Mouse (Mus musculus): Measurements from ENCODE around the gene Trap1. TPM values are rescaled to one million over a fixed set of nuclear protein-coding genes. Genes with fewer than 3 reads are reported as not detected.
"Not testable (repeated sequence)": the region's sequence is repeated elsewhere in the genome, so short reads cannot be mapped to it uniquely, and the experiment has no call there.

Gene Trap1
- total and polyA plus RNA-seq, 3 experiments, result 124 to 154 (median 138) TPM

DNA sequence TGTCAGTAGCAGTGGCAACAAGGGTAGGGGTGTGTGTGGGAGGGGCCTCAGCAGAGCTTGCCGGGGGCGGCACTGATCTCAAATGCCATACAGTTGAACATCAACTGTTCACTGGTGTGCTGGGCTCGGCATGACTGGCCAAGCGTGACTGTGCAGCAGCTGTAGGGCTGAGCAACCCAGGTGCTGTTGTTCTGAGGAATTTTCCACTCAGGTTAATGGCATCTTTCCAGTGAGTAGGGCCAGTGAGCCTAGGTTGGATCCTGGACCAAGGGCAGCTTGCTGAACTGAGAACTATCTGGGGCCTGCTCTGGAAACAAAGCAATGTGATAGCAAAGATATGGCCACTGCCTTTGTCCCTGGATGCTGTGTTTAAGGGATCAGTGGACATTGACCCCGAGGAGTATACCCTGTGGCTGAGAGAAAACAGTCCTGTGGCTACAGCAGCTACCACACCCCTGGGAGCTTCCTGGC is 48.2 kb downstream of the Trap1 start:
- intact Hi-C loops (cut with DNase I), result no loop called here
- Histone ChIP-seq H3K27ac (no peak overlapping the region), H3K79me2 (replicated peaks; ENCODE audit: control insufficient read depth, insufficient read depth, low read length) (no peaks in the 10 kb centered on the region), H3K4me3 (no peak overlapping the region), H3K36me3 (ENCODE audit: control insufficient read depth, insufficient read depth, low read length) (no peaks in the 10 kb centered on the region), H3K27me3 (ENCODE audit: control insufficient read depth, insufficient read depth, low read length) (no peaks in the 10 kb centered on the region), H3K4me1 (ENCODE audit: control insufficient read depth, insufficient read depth, low read length) (no peaks in the 10 kb centered on the region), H3K9ac (ENCODE audit: low read depth, low read length) (no peak overlapping the region)
- TF ChIP-seq CTCF (IDR thresholded peaks at IDR 0.05) (no peak), POLR2A (IDR thresholded peaks at IDR 0.05; ENCODE audit: insufficient read depth, low read depth, low read length) (no peak)
- WGBS, result 86% methylated on average over 5 of the region's 5 CpGs
- no peak for DNase-seq

DNA sequence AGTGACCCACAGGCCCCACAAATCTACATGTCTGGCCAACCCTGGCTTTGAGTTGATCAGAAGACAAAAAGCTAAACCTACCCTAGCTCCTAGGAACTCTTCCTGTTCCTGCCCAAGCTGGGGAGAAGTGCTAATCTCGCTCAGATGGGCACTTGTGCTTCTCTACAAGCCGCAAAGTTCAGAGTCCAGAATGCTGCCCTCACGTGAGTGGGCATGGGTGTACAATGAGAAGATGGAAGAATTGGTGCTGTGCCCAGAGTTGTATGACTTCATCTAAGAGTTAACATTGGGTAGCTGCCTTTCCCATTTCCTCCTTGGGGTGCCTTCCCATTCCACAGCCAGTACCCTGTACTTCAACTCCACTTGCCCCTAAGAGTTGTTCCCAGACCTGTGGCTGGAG is 50.4 kb downstream of the Trap1 start:
- H3K27me3 ChIP-seq (ENCODE audit: control insufficient read depth, insufficient read depth, low read length), result no peaks in the 10 kb centered on the region
- no peaks in the 10 kb centered on the region for H3K79me2 ChIP-seq (replicated peaks; ENCODE audit: control insufficient read depth, insufficient read depth, low read length)
- no peak for DNase-seq
- H3K27ac ChIP-seq, result no peak overlapping the region
- intact Hi-C loops (cut with DNase I), result no loop called here
- TF ChIP-seq POLR2A (IDR thresholded peaks at IDR 0.05; ENCODE audit: insufficient read depth, low read depth, low read length) (no peak), EP300 (IDR thresholded peaks at IDR 0.05; ENCODE audit: insufficient read depth, low read depth, low read length) (no peak), CTCF (IDR thresholded peaks at IDR 0.05) (no peak)
- H3K36me3 ChIP-seq (ENCODE audit: control insufficient read depth, insufficient read depth, low read length), result no peaks in the 10 kb centered on the region
- no peak overlapping the region for H3K9ac ChIP-seq (ENCODE audit: low read depth, low read length)
- no peaks in the 10 kb centered on the region for H3K4me1 ChIP-seq (ENCODE audit: control insufficient read depth, insufficient read depth, low read length)
- H3K4me3 ChIP-seq, result no peak overlapping the region
- WGBS, result 59% methylated on average over 3 of the region's 3 CpGs

DNA sequence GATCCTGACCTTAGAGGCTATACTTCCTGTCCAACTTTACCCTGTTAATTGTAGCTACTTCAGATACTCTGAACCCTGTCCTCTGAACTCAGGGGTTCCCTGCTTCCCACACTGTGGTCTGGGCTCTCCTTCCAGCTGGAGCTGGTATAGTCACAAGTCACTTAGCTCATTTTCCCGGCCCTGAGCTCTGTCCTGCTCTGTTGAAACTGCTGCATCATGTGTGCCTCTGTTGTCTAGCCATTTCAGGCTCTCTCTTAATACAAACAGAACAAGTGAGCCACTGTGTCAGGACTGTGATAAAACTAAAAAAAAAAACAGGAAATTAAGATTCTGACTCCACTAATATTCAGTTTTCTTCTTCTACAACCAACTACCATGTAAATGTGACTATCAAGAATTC is 51.0 kb downstream of the Trap1 start:
- no peak overlapping the region for H3K27ac ChIP-seq
- no peaks in the 10 kb centered on the region for H3K36me3 ChIP-seq (ENCODE audit: control insufficient read depth, insufficient read depth, low read length)
- intact Hi-C loops (cut with DNase I), result no loop called here
- H3K4me3 ChIP-seq, result no peak overlapping the region
- no peaks in the 10 kb centered on the region for H3K27me3 ChIP-seq (ENCODE audit: control insufficient read depth, insufficient read depth, low read length)
- WGBS, result 32% methylated on average over 1 of the region's 1 CpGs
- no peak for DNase-seq
- H3K79me2 ChIP-seq (replicated peaks; ENCODE audit: control insufficient read depth, insufficient read depth, low read length), result no peaks in the 10 kb centered on the region
- no peaks in the 10 kb centered on the region for H3K4me1 ChIP-seq (ENCODE audit: control insufficient read depth, insufficient read depth, low read length)
- TF ChIP-seq POLR2A (IDR thresholded peaks at IDR 0.05; ENCODE audit: insufficient read depth, low read depth, low read length), result no peak
- no peak for TF ChIP-seq CTCF (IDR thresholded peaks at IDR 0.05)
- TF ChIP-seq EP300 (IDR thresholded peaks at IDR 0.05; ENCODE audit: insufficient read depth, low read depth, low read length), result no peak
- H3K9ac ChIP-seq (ENCODE audit: low read depth, low read length), result no peak overlapping the region

DNA sequence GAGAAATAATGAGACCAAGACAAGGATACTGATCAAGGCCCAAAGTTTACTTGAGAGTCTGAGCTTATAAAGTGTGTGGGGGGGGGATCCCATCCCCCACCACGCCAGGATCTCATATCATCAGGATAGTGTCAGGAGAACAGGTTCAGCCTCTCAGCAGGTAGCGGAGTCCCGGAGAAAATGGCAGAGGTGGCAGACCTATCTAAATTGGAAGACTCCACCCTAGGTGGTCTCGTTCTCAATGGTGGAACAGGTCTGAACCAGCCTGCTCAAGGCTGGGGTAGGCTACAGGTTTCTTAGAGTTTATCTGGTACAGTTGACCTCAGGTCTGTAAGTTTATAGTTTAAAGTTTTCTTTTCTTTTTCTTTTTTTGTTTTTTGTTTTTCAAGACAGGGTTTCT is 54.9 kb downstream of the Trap1 start:
- Histone ChIP-seq H3K79me2 (replicated peaks; ENCODE audit: control insufficient read depth, insufficient read depth, low read length) (no peaks in the 10 kb centered on the region), H3K4me1 (ENCODE audit: control insufficient read depth, insufficient read depth, low read length) (no peaks in the 10 kb centered on the region), H3K36me3 (ENCODE audit: control insufficient read depth, insufficient read depth, low read length) (no peaks in the 10 kb centered on the region), H3K27ac (no peak overlapping the region), H3K4me3 (no peak overlapping the region), H3K27me3 (ENCODE audit: control insufficient read depth, insufficient read depth, low read length) (no peaks in the 10 kb centered on the region), H3K9ac (ENCODE audit: low read depth, low read length) (no peak overlapping the region)
- WGBS, result 73% methylated on average over 4 of the region's 4 CpGs
- no peak for DNase-seq
- intact Hi-C loops (cut with DNase I), result no loop called here
- TF ChIP-seq CTCF (IDR thresholded peaks at IDR 0.05), result no peak
- TF ChIP-seq POLR2A (IDR thresholded peaks at IDR 0.05; ENCODE audit: insufficient read depth, low read depth, low read length), result no peak
- TF ChIP-seq EP300 (IDR thresholded peaks at IDR 0.05; ENCODE audit: insufficient read depth, low read depth, low read length), result no peak

DNA sequence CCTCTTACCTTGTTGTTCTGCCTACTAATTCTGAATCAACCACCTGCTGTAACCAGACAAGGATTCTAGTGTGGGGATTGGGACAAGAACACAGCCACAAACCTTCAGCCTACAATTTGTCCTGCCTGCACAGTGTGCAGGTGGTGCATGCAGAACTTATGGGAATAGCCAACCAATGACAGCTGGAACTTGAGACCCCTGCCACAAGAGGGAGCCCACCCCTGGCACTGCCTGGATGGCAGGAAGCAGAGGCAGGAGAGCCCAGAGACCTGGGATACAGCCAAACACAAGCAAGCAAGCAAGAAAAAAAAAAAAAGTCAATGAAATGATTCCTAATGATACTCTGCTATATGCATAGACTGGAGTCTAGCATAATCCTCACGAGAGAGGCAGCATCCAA is 56.4 kb downstream of the Trap1 start:
- Histone ChIP-seq H3K9ac (ENCODE audit: low read depth, low read length) (no peak overlapping the region), H3K36me3 (ENCODE audit: control insufficient read depth, insufficient read depth, low read length) (no peaks in the 10 kb centered on the region), H3K27me3 (ENCODE audit: control insufficient read depth, insufficient read depth, low read length) (no peaks in the 10 kb centered on the region), H3K4me3 (no peak overlapping the region), H3K27ac (no peak overlapping the region), H3K4me1 (ENCODE audit: control insufficient read depth, insufficient read depth, low read length) (no peaks in the 10 kb centered on the region), H3K79me2 (replicated peaks; ENCODE audit: control insufficient read depth, insufficient read depth, low read length) (no peaks in the 10 kb centered on the region)
- no peak for DNase-seq
- WGBS, result 70% methylated on average over 1 of the region's 1 CpGs
- intact Hi-C loops (cut with DNase I), result no loop called here
- TF ChIP-seq CTCF (IDR thresholded peaks at IDR 0.05) (no peak), EP300 (IDR thresholded peaks at IDR 0.05; ENCODE audit: insufficient read depth, low read depth, low read length) (no peak)

DNA sequence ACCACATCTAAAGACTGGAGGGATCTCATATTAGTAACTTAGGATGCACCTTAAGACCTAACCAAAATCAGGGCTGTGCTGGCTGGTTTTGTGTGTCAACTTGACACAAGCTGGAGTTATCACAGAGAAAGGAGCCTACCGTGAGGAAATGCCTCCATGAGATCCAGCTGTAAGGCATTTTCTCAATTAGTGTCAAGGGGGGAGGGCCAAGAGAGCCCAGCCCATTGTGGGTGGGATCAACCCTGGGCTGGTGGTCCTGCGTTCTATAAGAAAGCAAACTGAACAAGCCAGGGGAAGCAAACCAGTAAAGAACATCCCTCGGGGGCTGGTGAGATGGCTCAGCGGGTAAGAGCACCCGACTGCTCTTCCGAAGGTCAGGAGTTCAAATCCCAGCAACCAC is 60.2 kb downstream of the Trap1 start:
- WGBS, result 82% methylated on average over 6 of the region's 6 CpGs

DNA sequence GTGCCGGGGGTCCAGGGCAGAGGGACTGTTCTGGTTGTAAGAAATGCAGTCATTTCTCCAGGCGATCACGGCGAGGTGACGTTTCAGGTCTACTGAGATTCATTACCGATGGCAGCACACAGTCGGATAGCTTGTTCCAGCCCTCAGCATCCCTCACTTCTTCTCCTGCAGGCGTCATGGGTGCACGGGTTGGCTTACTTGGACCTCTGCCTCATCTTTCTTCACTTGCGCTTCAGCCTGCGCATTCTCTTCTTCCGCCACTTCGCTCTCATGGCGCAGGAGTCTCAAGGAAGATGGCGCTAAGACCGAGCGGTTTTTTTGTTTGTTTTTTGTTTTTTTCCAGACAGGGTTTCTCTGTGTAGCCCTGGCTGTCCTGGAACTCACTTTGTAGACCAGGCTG is 60.8 kb downstream of the Trap1 start:
- H3K79me2 ChIP-seq (replicated peaks; ENCODE audit: control insufficient read depth, insufficient read depth, low read length); intact Hi-C loops (cut with DNase I); H3K4me1 ChIP-seq (ENCODE audit: control insufficient read depth, insufficient read depth, low read length); H3K27me3 ChIP-seq (ENCODE audit: control insufficient read depth, insufficient read depth, low read length); DNase-seq; H3K36me3 ChIP-seq (ENCODE audit: control insufficient read depth, insufficient read depth, low read length); H3K4me3 ChIP-seq; H3K27ac ChIP-seq; H3K9ac ChIP-seq (ENCODE audit: low read depth, low read length): not testable (repeated sequence)
- 76% methylated on average over 17 of the region's 17 CpGs for WGBS

More for the DNA sequence above, 60.2 kb downstream of the Trap1 start:
- H3K9ac ChIP-seq (ENCODE audit: low read depth, low read length); intact Hi-C loops (cut with DNase I); H3K27ac ChIP-seq; H3K27me3 ChIP-seq (ENCODE audit: control insufficient read depth, insufficient read depth, low read length); DNase-seq; H3K36me3 ChIP-seq (ENCODE audit: control insufficient read depth, insufficient read depth, low read length); H3K4me3 ChIP-seq; H3K4me1 ChIP-seq (ENCODE audit: control insufficient read depth, insufficient read depth, low read length); H3K79me2 ChIP-seq (replicated peaks; ENCODE audit: control insufficient read depth, insufficient read depth, low read length): not testable (repeated sequence)

All from heart, adult 2 months (tissue).